Mouse (Mus musculus): ENCODE measurements at regions not wholly inside any gene's neighbourhood (a gene's known extent, or its start where the extent isn't known, plus 50 kb on each side); places are given as distances from the start of the nearest gene placed in this dataset.

DNA sequence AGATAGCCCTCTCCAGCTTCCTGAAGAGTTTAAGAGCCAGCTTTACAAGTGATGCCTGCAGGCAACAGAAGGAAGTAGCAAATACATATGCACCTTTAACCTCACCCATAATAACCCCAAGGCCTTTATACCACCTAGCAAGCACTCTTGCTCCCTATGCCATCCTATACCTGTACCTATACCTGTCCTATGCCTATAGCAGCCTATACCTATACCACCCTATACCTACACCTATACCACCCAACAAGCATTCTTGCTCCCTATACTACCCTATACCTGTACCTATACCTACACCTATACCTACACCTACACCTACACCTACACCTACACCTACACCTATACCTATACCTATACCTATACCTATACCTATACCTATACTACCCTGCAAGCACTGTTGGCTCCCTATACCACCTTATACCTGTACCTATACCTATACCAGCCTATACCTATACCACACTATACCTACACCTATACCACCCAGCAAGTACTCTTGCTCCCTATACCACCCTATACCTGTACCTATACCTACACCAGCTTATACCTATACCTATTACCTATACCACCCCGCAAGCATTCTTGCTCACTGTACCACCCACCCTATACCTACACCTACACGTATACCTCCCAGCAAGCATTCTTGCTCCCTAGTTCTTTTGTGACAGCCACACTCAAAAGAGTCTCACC lies 120.9 kb downstream of the Mycn start:
- WGBS, result 93% methylated on average over 2 of the region's 2 CpGs
- no peak for DNase-seq (ENCODE audit: low read depth, low spot score)

DNA sequence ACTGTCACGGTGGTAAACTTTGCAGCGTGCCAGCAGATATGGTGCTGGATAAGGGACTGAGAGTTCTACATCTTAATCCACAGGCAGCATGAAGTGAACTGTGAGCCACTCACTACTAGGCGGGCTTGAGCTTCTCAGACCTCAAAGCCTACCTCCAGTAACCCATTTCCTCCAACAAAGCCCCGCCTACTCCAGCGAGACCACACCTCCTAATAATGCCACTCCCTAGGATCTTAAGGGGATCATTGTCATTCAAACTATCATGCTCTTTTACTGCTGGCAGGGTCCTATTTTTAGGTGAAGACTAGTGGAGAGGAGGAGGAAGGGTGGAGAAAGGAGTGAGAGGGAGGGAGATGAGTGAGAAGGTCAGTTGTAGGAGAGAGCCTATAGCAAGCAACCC lies 122.0 kb downstream of the Mycn start:
- WGBS, result 73% methylated on average over 5 of the region's 5 CpGs
- DNase-seq (ENCODE audit: low read depth, low spot score), result no peak

DNA sequence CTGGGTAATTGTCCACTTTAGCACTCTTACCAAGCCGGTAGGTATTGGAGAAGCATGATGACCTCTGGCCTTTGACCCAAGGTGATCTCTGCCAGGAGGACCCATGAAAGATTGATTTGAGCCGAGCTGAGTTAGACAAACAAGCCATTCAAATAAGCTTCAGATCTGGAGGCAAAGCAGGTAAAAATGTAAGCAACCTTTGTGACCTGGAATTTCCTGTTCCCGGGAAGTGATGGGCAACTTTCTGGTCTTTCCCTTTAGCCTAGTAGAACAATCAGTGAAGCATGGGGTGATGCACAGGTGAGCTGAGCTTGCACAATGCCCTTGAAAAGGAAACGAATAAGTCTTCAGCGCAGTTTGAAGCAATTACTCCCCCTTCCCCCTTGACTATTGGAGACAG lies 127.0 kb downstream of the Mycn start:
- no peak for DNase-seq (ENCODE audit: low read depth, low spot score)
- 29% methylated on average over 5 of the region's 5 CpGs for WGBS

DNA sequence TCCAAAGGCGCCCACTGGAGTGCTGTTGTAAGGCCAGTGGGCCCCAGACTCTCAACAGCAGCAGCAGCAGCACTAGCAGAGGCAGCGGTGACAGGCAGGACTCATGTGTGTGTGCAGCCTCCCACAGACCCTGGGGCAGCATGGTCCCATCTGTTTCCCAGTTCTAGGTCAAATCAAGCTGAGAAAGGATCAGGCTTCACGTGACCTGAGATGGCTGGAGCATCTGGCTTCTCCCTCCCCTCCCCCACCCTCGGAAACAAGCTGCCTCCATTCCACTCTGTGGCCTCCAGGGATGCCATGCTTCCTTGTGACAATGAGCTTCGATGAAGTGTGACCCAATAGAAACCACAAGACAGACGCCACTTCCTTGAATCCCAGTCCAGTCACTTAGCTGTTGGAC lies 128.8 kb downstream of the Mycn start:
- 47% methylated on average over 6 of the region's 6 CpGs for WGBS
- DNase-seq (ENCODE audit: low read depth, low spot score), result no peak

GRCm38 (mm10) chr12:12810943-12811342 lies 130.8 kb downstream of the Mycn start:
- 19% methylated on average over 7 of the region's 7 CpGs for WGBS
- no peak for DNase-seq (ENCODE audit: low read depth, low spot score)

- peak; percentile 44 for DNase-seq (ENCODE audit: low read depth, low spot score)
- WGBS, result 8% methylated on average over 16 of the region's 16 CpGs
Measured at GRCm38 (mm10) chr12:12810159-12810885, 131.4 kb downstream of the Mycn start.

DNA sequence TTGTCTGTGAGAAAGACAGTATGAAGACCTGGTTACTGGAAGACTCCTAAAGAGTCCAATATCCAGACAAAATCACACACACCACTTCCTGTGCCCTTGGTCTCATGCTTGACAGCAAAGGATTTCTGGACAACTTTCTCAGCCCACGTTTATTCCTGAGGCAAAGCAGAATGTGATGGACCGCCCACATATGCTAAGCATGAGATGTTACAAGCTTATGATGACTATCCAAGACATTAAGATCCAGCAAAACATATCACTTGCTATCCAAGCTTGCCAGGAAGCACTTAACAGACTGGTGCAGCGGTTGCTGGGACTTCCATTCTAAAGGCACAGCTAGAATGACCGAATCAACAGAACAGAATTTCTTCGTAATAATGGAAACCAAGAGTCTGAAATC lies 133.6 kb downstream of the Mycn start:
- WGBS, result 92% methylated on average over 5 of the region's 5 CpGs
- DNase-seq (ENCODE audit: low read depth, low spot score), result no peak

GRCm38 (mm10) chr12:12803602-12804001 lies 138.1 kb downstream of the Mycn start:
- DNase-seq (ENCODE audit: low read depth, low spot score), result no peak
- WGBS, result 68% methylated on average over 2 of the region's 2 CpGs

DNA sequence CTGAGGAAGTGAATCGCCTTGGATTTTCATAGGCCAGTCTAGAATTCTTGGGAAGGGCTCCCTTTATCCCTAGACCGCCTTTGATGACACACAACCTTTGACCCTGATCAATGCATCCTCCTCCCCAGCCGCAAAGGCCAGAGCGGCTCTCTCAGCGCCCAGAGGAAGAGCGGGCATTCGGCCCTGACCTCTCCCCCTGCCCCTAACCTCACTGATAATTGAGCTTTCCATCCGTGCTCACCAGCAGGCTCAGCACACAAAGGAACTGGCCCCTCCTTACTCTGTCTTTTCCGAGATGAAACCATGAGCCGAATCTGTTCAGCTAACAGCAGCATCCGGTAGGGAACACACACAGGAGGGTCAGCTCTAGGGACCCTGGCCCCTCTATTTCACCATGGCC lies 139.3 kb downstream of the Mycn start:
- DNase-seq (ENCODE audit: low read depth, low spot score), result no peak
- WGBS, result 69% methylated on average over 11 of the region's 11 CpGs

GRCm38 (mm10) chr12:12801700-12802099 lies 140.0 kb downstream of the Mycn start:
- 86% methylated on average over 11 of the region's 11 CpGs for WGBS
- DNase-seq (ENCODE audit: low read depth, low spot score), result no peak

- DNase-seq (ENCODE audit: low read depth, low spot score), result peak; percentile 50
- WGBS, result 34% methylated on average over 6 of the region's 6 CpGs
Measured at GRCm38 (mm10) chr12:12800120-12800519, 141.6 kb downstream of the Mycn start.

- DNase-seq (ENCODE audit: low read depth, low spot score), result no peak
- WGBS, result 60% methylated on average over 6 of the region's 6 CpGs
Measured at GRCm38 (mm10) chr12:12789052-12789451, 152.7 kb downstream of the Mycn start.

GRCm38 (mm10) chr12:12788263-12788852 lies 153.4 kb downstream of the Mycn start:
- DNase-seq (ENCODE audit: low read depth, low spot score), result no peak
- 28% methylated on average over 13 of the region's 13 CpGs for WGBS

DNA sequence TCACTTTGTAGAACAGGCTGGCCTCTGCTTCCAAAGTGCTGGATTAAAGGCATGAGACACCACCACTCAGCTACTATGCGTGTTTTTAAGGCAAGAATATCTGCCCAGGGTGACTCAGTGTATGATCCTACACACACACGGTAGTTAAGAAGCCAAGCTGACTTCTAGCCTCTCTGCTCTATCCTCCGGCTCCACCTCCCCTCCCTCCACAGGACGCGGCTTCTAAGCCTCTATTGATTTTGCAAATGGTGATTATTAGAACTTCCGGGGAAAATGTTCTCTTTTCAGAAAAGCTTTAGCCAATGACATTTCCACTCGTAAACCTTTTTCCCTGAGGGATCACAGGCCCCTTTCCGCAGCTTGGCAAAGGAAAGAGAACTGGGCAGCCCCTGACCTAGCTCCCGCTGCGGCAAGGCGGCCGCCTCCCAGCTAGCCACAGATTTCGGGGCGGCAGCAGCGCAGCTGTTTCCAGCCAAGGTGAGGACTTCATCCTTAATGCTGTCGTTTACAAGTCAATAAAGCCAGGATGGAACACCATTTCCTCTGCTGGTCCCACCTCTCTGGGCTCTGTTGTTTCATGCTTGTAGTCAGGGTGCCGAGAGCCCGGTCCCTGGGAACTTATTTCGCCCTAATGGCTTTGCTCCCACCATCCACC lies 154.0 kb downstream of the Mycn start:
- no peak for DNase-seq (ENCODE audit: low read depth, low spot score)
- 11% methylated on average over 19 of the region's 19 CpGs for WGBS

GRCm38 (mm10) chr12:12787161-12787560 lies 154.6 kb downstream of the Mycn start:
- 57% methylated on average over 4 of the region's 4 CpGs for WGBS
- DNase-seq (ENCODE audit: low read depth, low spot score), result no peak

- 83% methylated on average over 11 of the region's 11 CpGs for WGBS
Measured at GRCm38 (mm10) chr12:12783699-12784605, 157.8 kb downstream of the Mycn start.

DNA sequence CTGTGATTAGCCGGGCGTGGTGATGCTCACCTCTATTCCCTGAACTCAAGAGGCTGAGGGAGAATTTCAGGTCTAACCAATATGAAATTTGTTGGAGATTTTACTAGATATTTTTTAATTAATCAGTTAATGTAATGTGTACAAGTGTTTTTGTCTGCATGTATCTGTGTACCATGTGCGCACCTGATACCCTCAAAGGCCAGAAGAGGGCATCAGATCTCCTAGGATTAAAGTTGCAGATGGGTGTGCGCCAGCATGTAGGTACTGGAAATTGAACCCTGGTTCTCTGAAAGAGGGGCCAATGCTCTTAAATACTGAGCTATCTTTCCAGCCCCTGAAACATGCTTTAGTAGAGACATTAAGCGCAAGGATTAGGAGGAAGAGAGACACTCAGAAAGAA lies 160.2 kb downstream of the Mycn start:
- WGBS, result 95% methylated on average over 5 of the region's 5 CpGs

More at GRCm38 (mm10) chr12:12783699-12784605, 157.8 kb downstream of the Mycn start:
- DNase-seq (ENCODE audit: low read depth, low spot score), result no peak

DNA sequence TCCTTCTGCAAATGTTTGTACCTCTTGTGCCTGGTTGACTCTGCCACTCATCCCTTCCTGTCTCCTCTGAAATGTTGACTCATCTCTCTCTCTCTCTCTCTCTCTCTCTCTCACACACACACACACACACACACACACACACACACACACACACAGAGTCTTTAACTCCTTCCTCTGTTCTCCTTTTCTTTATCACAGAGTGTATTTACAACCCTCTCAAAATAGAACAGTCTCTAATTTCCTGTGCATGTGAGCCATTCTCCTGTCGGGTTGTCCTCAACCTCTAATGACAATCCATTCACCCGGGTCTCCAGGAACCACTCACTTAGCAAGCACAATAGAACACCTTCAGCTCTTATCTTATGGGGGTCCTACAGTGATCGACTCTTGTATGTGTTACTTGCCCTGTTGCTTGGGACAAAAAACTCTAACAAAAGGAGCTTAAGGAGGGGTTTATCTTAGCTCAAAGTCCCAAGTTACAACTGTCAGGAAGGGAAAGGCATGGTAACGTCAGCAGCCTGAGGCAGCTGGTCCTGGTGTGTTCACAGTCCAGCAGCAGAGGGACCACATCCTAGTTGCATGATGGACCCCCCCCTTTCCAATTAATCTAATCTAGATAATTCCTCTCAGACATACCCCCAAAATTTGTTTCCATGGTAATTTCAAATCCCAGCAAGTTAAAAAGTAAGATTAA lies 163.0 kb downstream of the Mycn start:
- DNase-seq (ENCODE audit: low read depth, low spot score), result no peak
- 28% methylated on average over 4 of the region's 4 CpGs for WGBS

More for the DNA sequence above, 160.2 kb downstream of the Mycn start:
- DNase-seq (ENCODE audit: low read depth, low spot score), result no peak

DNA sequence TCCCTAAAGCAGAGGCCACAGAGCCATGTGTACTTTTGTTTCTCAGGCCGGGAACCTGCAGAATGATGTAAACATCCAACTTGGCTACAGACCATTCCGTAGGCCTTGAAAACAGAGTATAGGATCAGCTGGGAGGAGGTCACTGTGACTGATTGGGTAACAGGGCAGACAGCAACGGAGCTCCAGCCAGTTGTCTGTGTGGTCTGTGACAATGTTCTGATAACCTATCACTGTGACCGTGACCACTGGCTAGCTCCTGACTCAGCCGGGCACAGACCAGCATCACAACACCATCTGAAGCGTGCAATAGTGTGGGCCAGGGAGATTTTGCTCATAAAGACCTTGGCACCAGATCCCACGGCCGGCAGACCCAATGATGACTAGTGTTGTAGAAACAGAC lies 164.3 kb downstream of the Mycn start:
- DNase-seq (ENCODE audit: low read depth, low spot score), result no peak
- 84% methylated on average over 8 of the region's 8 CpGs for WGBS

Measured in large intestine, adult 2 months (tissue).